Mouse (Mus musculus) frontal cortex, adult (tissue): ENCODE measurements around the gene Zmynd10.

Experiments used
- ATAC-seq: cut with Nextera tagmentation; 2 replicates; pipeline ENCODE4 v1.9.2; 2017; ENCODE audit warnings: mild to moderate bottlenecking, moderate library complexity, mixed read lengths; ENCODE audit not compliant: low TSS enrichment

Gene Zmynd10

GRCm38 (mm10) chr9:107547026-107547425 lies at the start of gene Zmynd10:
Zmynd10 (plus strand) TSS chr9:107547298.
- ATAC-seq, result peak; percentile 67

- no peak for ATAC-seq
Observed at GRCm38 (mm10) chr9:107500708-107501286, 46.3 kb upstream of the Zmynd10 start.

- no peak for ATAC-seq
Observed at GRCm38 (mm10) chr9:107502131-107502846, 44.8 kb upstream of the Zmynd10 start.

- no peak for ATAC-seq
Observed at GRCm38 (mm10) chr9:107504662-107505537, 42.2 kb upstream of the Zmynd10 start.

GRCm38 (mm10) chr9:107508266-107508665 lies 38.8 kb upstream of the Zmynd10 start:
- ATAC-seq, result peak; percentile 72

GRCm38 (mm10) chr9:107510384-107511100 lies 36.6 kb upstream of the Zmynd10 start:
- no peak for ATAC-seq

GRCm38 (mm10) chr9:107511436-107511835 lies 35.7 kb upstream of the Zmynd10 start:
- no peak for ATAC-seq

- ATAC-seq, result no peak
Observed at GRCm38 (mm10) chr9:107512326-107512725, 34.8 kb upstream of the Zmynd10 start.

- ATAC-seq, result peak; percentile 82
Observed at GRCm38 (mm10) chr9:107514303-107514955, 32.7 kb upstream of the Zmynd10 start.

GRCm38 (mm10) chr9:107520331-107520730 lies 26.8 kb upstream of the Zmynd10 start:
- no peak for ATAC-seq

GRCm38 (mm10) chr9:107521190-107521589 lies 25.9 kb upstream of the Zmynd10 start:
- ATAC-seq, result no peak

GRCm38 (mm10) chr9:107521711-107522399 lies 25.2 kb upstream of the Zmynd10 start:
- 0 out of 2 replicates have a peak, but pooled peaks have one; percentile 47 for ATAC-seq

- no peak for ATAC-seq
Observed at GRCm38 (mm10) chr9:107522400-107522711, 24.7 kb upstream of the Zmynd10 start.

GRCm38 (mm10) chr9:107526198-107527026 lies 20.7 kb upstream of the Zmynd10 start:
- ATAC-seq, result peak; percentile 70

GRCm38 (mm10) chr9:107533791-107534407 lies 13.2 kb upstream of the Zmynd10 start, which contains the start of gene Tmem115:
Tmem115 (plus strand) TSS chr9:107533945.
- peak; percentile 97 for ATAC-seq

- no peak for ATAC-seq
Observed at GRCm38 (mm10) chr9:107534408-107535202, 12.5 kb upstream of the Zmynd10 start.

GRCm38 (mm10) chr9:107538231-107538630 lies 8.9 kb upstream of the Zmynd10 start:
- ATAC-seq, result no peak

- no peak for ATAC-seq
Observed at GRCm38 (mm10) chr9:107538711-107539110, 8.4 kb upstream of the Zmynd10 start.

- ATAC-seq, result no peak
Observed at GRCm38 (mm10) chr9:107539940-107540339, 7.2 kb upstream of the Zmynd10 start.
